Mouse (Mus musculus) ES-Bruce4 (cell line): ENCODE data around the gene Ttc6. TPM values are rescaled to one million over a fixed set of nuclear protein-coding genes. Genes with fewer than 3 reads are reported as not detected.

ENCODE experiments used
- H3K27ac ChIP-seq: 2 replicates; pipeline ENCODE4 v1.5.1; 2012; ENCODE audit warnings: low read length, inconsistent platforms; ENCODE audit not compliant: insufficient read depth
- H3K27me3 ChIP-seq: 2 replicates; pipeline ENCODE4 v1.6.1; 2012; ENCODE audit warnings: mild to moderate bottlenecking, low read length, inconsistent platforms; ENCODE audit not compliant: control insufficient read depth, poor library complexity, insufficient read depth, severe bottlenecking
- H3K36me3 ChIP-seq: 2 replicates; pipeline ENCODE4 v1.6.1; 2012; ENCODE audit warnings: inconsistent platforms, mild to moderate bottlenecking, low read length, moderate library complexity; ENCODE audit not compliant: control insufficient read depth, poor library complexity, insufficient read depth, severe bottlenecking
- H3K4me1 ChIP-seq: one replicate; pipeline ENCODE4 v1.8.1; 2011; ENCODE audit warnings: low read length; ENCODE audit not compliant: control insufficient read depth, insufficient read depth
- H3K4me3 ChIP-seq: 2 replicates; pipeline ENCODE4 v1.5.1; 2011; ENCODE audit warnings: low read depth, mild to moderate bottlenecking, low read length
- H3K9ac ChIP-seq: 2 replicates; pipeline ENCODE4 v1.6.1; 2012; ENCODE audit warnings: low read depth, mild to moderate bottlenecking, inconsistent platforms; ENCODE audit not compliant: poor library complexity, severe bottlenecking
- H3K9me3 ChIP-seq: replicated peaks from 2 replicates; pipeline ENCODE4 v1.6.1; 2012; ENCODE audit warnings: mild to moderate bottlenecking, low read length, inconsistent platforms; ENCODE audit not compliant: control insufficient read depth, poor library complexity, insufficient read depth, severe bottlenecking
- CTCF ChIP-seq: IDR thresholded peaks from one replicate; pipeline ENCODE4 v1.8.1; 2011; ENCODE audit warnings: low read depth, low read length
- EP300 ChIP-seq: IDR thresholded peaks from 2 replicates; pipeline ENCODE4 v1.6.1; 2011; ENCODE audit warnings: low read depth, low read length; ENCODE audit not compliant: insufficient read depth
- POLR2A ChIP-seq: IDR thresholded peaks from one replicate; pipeline ENCODE4 v1.8.1; 2011; ENCODE audit warnings: low read length; ENCODE audit not compliant: insufficient read depth
- polyA plus RNA-seq: library from polyadenylated mRNA; stranded (reverse); fragments of >200 nt; gene quantifications from 2 replicates; pipeline ENCODE4 v1.2.4, GENCODE M21; 2011; ENCODE audit warnings: low read depth; ENCODE audit not compliant: missing spikeins, insufficient read depth, insufficient read length

Ttc6 gene
- polyA plus RNA-seq, 1 experiment = 0.22 TPM

DNA sequence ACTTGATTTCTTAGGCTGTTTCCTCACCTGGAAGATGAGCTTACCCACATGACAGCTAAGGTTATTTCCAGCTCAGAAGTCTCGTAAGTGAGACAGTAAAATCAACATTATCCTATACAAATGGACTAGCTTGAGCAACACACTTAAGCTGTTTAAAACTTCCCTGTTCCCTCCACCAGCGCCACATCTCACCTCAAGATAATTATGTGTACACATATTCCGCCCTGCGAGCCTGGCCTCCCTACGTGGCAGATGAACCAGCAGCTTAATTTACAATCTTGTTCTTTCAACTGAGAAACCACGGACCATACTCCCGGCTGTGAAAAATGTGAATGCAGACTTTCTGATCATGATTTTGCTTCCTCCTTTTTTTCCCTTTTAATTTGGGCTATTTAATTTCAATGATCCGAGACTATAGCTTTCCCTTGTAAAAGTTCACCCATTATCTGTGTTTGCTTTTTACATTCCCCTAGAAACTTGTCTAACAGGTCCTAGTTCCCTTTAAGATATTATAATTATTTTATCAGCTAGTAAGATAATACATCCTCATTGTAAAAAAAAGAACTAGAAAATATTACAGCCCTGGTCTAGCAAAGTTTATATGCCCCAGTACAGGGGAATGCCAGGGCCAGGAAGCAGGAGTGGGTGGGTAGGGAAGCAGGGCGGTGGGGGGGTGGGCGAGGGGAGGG is 99.2 kb downstream of the Ttc6 start:
- no peak overlapping the region for H3K27ac ChIP-seq
- no peaks in the 10 kb centered on the region for H3K9me3 ChIP-seq
- H3K27me3 ChIP-seq = no peaks in the 10 kb centered on the region
- H3K4me1 ChIP-seq = no peaks in the 10 kb centered on the region
- H3K9ac ChIP-seq = no peak overlapping the region
- no peak overlapping the region for H3K4me3 ChIP-seq
- no peaks in the 10 kb centered on the region for H3K36me3 ChIP-seq
- TF ChIP-seq CTCF = no peak
- no peak for TF ChIP-seq EP300
- no peak for TF ChIP-seq POLR2A

DNA sequence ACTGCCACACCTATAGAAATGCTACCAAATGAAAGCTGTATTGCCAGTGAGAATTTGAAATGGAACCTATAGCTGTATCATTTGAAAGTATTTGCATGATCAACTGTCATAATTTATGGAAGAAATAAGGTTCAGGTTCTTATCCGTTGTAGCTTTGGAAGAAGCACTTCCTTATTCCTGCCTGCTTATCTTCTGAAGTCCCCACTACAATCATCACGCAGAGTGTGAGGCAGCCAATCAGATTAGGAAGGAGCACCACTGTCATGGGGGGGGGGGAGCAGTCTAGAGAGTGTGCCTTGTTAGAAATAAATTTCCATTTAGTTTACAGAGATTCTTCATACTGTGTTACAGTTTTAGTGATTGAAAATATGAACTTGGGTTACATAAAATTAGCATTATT is 108.5 kb downstream of the Ttc6 start:
- H3K9me3 ChIP-seq = no peaks in the 10 kb centered on the region
- H3K27me3 ChIP-seq = no peaks in the 10 kb centered on the region
- H3K9ac ChIP-seq = no peak overlapping the region

GRCm38 (mm10) chr12:57684967-57685423 is 121.1 kb downstream of the Ttc6 start:
- no peak overlapping the region for H3K27ac ChIP-seq
- no peak overlapping the region for H3K4me3 ChIP-seq

More for the DNA sequence above, 108.5 kb downstream of the Ttc6 start:
- no peaks in the 10 kb centered on the region for H3K36me3 ChIP-seq
- TF ChIP-seq POLR2A = no peak
- no peak for TF ChIP-seq EP300
- TF ChIP-seq CTCF = no peak
- H3K4me1 ChIP-seq = no peaks in the 10 kb centered on the region
- no peak overlapping the region for H3K4me3 ChIP-seq
- no peak overlapping the region for H3K27ac ChIP-seq

GRCm38 (mm10) chr12:57709966-57710365 is 146.1 kb downstream of the Ttc6 start:
- H3K9me3 ChIP-seq = no peaks in the 10 kb centered on the region
- H3K4me3 ChIP-seq = no peak overlapping the region
- no peak overlapping the region for H3K27ac ChIP-seq
- H3K27me3 ChIP-seq = no peaks in the 10 kb centered on the region
- H3K36me3 ChIP-seq = no peaks in the 10 kb centered on the region
- no peaks in the 10 kb centered on the region for H3K4me1 ChIP-seq
- no peak overlapping the region for H3K9ac ChIP-seq
- no peak for TF ChIP-seq CTCF
- no peak for TF ChIP-seq POLR2A
- no peak for TF ChIP-seq EP300

More at GRCm38 (mm10) chr12:57684967-57685423, 121.1 kb downstream of the Ttc6 start:
- no peaks in the 10 kb centered on the region for H3K9me3 ChIP-seq
- no peak overlapping the region for H3K9ac ChIP-seq
- TF ChIP-seq CTCF (no peak), POLR2A (no peak), EP300 (no peak)
- no peaks in the 10 kb centered on the region for H3K27me3 ChIP-seq
- no peaks in the 10 kb centered on the region for H3K4me1 ChIP-seq
- no peaks in the 10 kb centered on the region for H3K36me3 ChIP-seq

DNA sequence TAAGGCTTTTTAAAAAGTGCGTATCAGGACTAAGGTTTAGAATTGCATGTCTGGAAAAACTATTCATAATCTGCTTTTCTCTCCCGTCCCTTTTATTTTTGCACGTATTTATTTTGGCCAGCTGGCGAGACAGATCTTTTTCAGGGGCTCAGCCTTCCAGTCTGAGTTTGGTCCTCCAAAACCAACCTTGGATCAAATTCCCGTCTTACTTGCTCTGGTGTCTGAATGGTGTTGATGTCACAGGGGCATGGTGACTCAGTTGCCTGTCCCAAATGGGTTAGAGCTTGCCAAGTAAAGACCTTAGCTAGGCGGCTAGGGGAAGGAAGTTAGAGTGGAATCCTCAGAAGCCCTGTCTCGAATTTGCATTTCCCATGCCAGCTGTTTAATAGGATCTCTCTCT is 200.8 kb downstream of the Ttc6 start:
- no peaks in the 10 kb centered on the region for H3K27me3 ChIP-seq
- no peak overlapping the region for H3K4me3 ChIP-seq
- no peaks in the 10 kb centered on the region for H3K9me3 ChIP-seq
- H3K27ac ChIP-seq = no peak overlapping the region
- no peaks in the 10 kb centered on the region for H3K36me3 ChIP-seq
- TF ChIP-seq EP300 (no peak), CTCF (no peak), POLR2A (no peak)
- H3K4me1 ChIP-seq = no peaks in the 10 kb centered on the region
- H3K9ac ChIP-seq = no peak overlapping the region

- no peak overlapping the region for H3K9ac ChIP-seq
- H3K27ac ChIP-seq = no peak overlapping the region
- H3K36me3 ChIP-seq = no peaks in the 10 kb centered on the region
- no peaks in the 10 kb centered on the region for H3K27me3 ChIP-seq
- TF ChIP-seq POLR2A (no peak), CTCF (no peak)
- no peaks in the 10 kb centered on the region for H3K9me3 ChIP-seq
- H3K4me3 ChIP-seq = no peak overlapping the region
- no peaks in the 10 kb centered on the region for H3K4me1 ChIP-seq
Measured at GRCm38 (mm10) chr12:57776290-57776997, 212.5 kb downstream of the Ttc6 start.
